Mouse (Mus musculus): Measurements from ENCODE around the gene Odc1. TPM values are rescaled to one million over a fixed set of nuclear protein-coding genes. Genes with fewer than 3 reads are reported as not detected.

Odc1 gene
- polyA plus RNA-seq, 1 experiment from 2014 or later, result 236 TPM

- no peak for ATAC-seq
- Histone ChIP-seq H3K9ac (no peak overlapping the region), H3K27me3 (no peaks in the 10 kb centered on the region), H3K4me2 (no peak overlapping the region), H3K4me3 (no peak overlapping the region), H3K27ac (no peak overlapping the region), H3K9me3 (replicated peaks) (no peaks in the 10 kb centered on the region), H3K4me1 (peaks cover 12% of the 10 kb centered on the region; the same call in 1 of the 2 replicates), H3K36me3 (ENCODE audit: poor library complexity, severe bottlenecking) (no peaks in the 10 kb centered on the region)
- WGBS, result 68% methylated on average over 5 of the region's 5 CpGs
Observed at GRCm38 (mm10) chr12:17575156-17575910, 30.7 kb downstream of the Odc1 start.

- no peaks in the 10 kb centered on the region for H3K9me3 ChIP-seq (replicated peaks)
- H3K36me3 ChIP-seq (ENCODE audit: poor library complexity, severe bottlenecking), result no peaks in the 10 kb centered on the region
- H3K27me3 ChIP-seq, result no peaks in the 10 kb centered on the region
- H3K4me2 ChIP-seq, result 0 out of 2 replicates have a peak overlapping the region, but pooled peaks have one; percentile 12
- H3K9ac ChIP-seq, result no peak overlapping the region
- H3K27ac ChIP-seq, result no peak overlapping the region
- no peak overlapping the region for H3K4me3 ChIP-seq
- H3K4me1 ChIP-seq, result peaks cover 12% of the 10 kb centered on the region; the same call in 1 of the 2 replicates
- 2% methylated on average over 6 of the region's 6 CpGs for WGBS
- no peak for ATAC-seq
Observed at GRCm38 (mm10) chr12:17576041-17576440, 31.4 kb downstream of the Odc1 start.

GRCm38 (mm10) chr12:17578601-17579000, 34.0 kb downstream of the Odc1 start:
- WGBS, result 63% methylated on average over 4 of the region's 4 CpGs

GRCm38 (mm10) chr12:17581001-17581400, 36.4 kb downstream of the Odc1 start:
- Histone ChIP-seq H3K27me3 (no peaks in the 10 kb centered on the region), H3K36me3 (ENCODE audit: poor library complexity, severe bottlenecking) (no peaks in the 10 kb centered on the region), H3K9ac (no peak overlapping the region), H3K4me3 (no peak overlapping the region), H3K4me1 (peaks cover 13% of the 10 kb centered on the region), H3K4me2 (no peak overlapping the region), H3K9me3 (replicated peaks) (no peaks in the 10 kb centered on the region), H3K27ac (no peak overlapping the region)
- WGBS, result 71% methylated on average over 6 of the region's 6 CpGs
- ATAC-seq, result no peak

More at GRCm38 (mm10) chr12:17578601-17579000, 34.0 kb downstream of the Odc1 start:
- H3K4me1 ChIP-seq, result peaks cover 12% of the 10 kb centered on the region; the same call in 1 of the 2 replicates
- H3K9ac ChIP-seq, result no peak overlapping the region
- H3K36me3 ChIP-seq (ENCODE audit: poor library complexity, severe bottlenecking), result no peaks in the 10 kb centered on the region
- H3K4me2 ChIP-seq, result no peak overlapping the region
- ATAC-seq, result no peak
- no peaks in the 10 kb centered on the region for H3K9me3 ChIP-seq (replicated peaks)
- no peak overlapping the region for H3K4me3 ChIP-seq
- H3K27ac ChIP-seq, result no peak overlapping the region
- no peaks in the 10 kb centered on the region for H3K27me3 ChIP-seq

GRCm38 (mm10) chr12:17582406-17582805, 37.8 kb downstream of the Odc1 start:
- H3K27me3 ChIP-seq, result no peaks in the 10 kb centered on the region
- no peak overlapping the region for H3K9ac ChIP-seq
- no peak overlapping the region for H3K27ac ChIP-seq
- H3K9me3 ChIP-seq (replicated peaks), result no peaks in the 10 kb centered on the region
- no peak for ATAC-seq
- WGBS, result 95% methylated on average over 4 of the region's 4 CpGs
- H3K4me1 ChIP-seq, result peaks cover 6% of the 10 kb centered on the region
- H3K4me3 ChIP-seq, result no peak overlapping the region
- H3K4me2 ChIP-seq, result no peak overlapping the region
- H3K36me3 ChIP-seq (ENCODE audit: poor library complexity, severe bottlenecking), result no peaks in the 10 kb centered on the region

- no peak overlapping the region for H3K27ac ChIP-seq
- H3K27me3 ChIP-seq, result no peaks in the 10 kb centered on the region
- peaks cover 6% of the 10 kb centered on the region for H3K4me1 ChIP-seq
- H3K36me3 ChIP-seq (ENCODE audit: poor library complexity, severe bottlenecking), result no peaks in the 10 kb centered on the region
- no peak overlapping the region for H3K4me2 ChIP-seq
- H3K4me3 ChIP-seq, result no peak overlapping the region
- H3K9me3 ChIP-seq (replicated peaks), result no peaks in the 10 kb centered on the region
- peak; percentile 72 for ATAC-seq
- no peak overlapping the region for H3K9ac ChIP-seq
- WGBS, result 43% methylated on average over 3 of the region's 3 CpGs
Observed at GRCm38 (mm10) chr12:17583860-17584259, 39.3 kb downstream of the Odc1 start.

- Histone ChIP-seq H3K9me3 (replicated peaks) (no peaks in the 10 kb centered on the region), H3K36me3 (ENCODE audit: poor library complexity, severe bottlenecking) (no peaks in the 10 kb centered on the region), H3K4me1 (peaks cover 6% of the 10 kb centered on the region), H3K4me3 (no peak overlapping the region), H3K27me3 (no peaks in the 10 kb centered on the region), H3K4me2 (no peak overlapping the region), H3K27ac (no peak overlapping the region), H3K9ac (no peak overlapping the region)
- ATAC-seq, result no peak
- 92% methylated on average over 3 of the region's 3 CpGs for WGBS
Observed at GRCm38 (mm10) chr12:17586011-17586410, 41.4 kb downstream of the Odc1 start.

- Histone ChIP-seq H3K9me3 (replicated peaks) (no peaks in the 10 kb centered on the region), H3K36me3 (ENCODE audit: poor library complexity, severe bottlenecking) (no peaks in the 10 kb centered on the region), H3K4me3 (no peak overlapping the region), H3K4me1 (peaks cover 6% of the 10 kb centered on the region), H3K9ac (no peak overlapping the region), H3K27me3 (no peaks in the 10 kb centered on the region), H3K4me2 (no peak overlapping the region), H3K27ac (no peak overlapping the region)
- 85% methylated on average over 3 of the region's 3 CpGs for WGBS
- ATAC-seq, result no peak
Observed at GRCm38 (mm10) chr12:17588436-17588835, 43.8 kb downstream of the Odc1 start.

- WGBS, result 93% methylated on average over 7 of the region's 7 CpGs
Observed at GRCm38 (mm10) chr12:17588906-17589612, 44.5 kb downstream of the Odc1 start.

GRCm38 (mm10) chr12:17591249-17591648, 46.7 kb downstream of the Odc1 start:
- 88% methylated on average over 4 of the region's 4 CpGs for WGBS
- Histone ChIP-seq H3K9ac (no peak overlapping the region), H3K4me1 (no peaks in the 10 kb centered on the region), H3K4me2 (no peak overlapping the region), H3K4me3 (no peak overlapping the region), H3K9me3 (replicated peaks) (no peaks in the 10 kb centered on the region; the same call in 1 of the 2 replicates), H3K27ac (no peak overlapping the region), H3K36me3 (ENCODE audit: poor library complexity, severe bottlenecking) (no peaks in the 10 kb centered on the region), H3K27me3 (no peaks in the 10 kb centered on the region)
- no peak for ATAC-seq

More at GRCm38 (mm10) chr12:17588906-17589612, 44.5 kb downstream of the Odc1 start:
- no peaks in the 10 kb centered on the region for H3K9me3 ChIP-seq (replicated peaks)
- no peak for ATAC-seq
- H3K4me3 ChIP-seq, result no peak overlapping the region
- no peak overlapping the region for H3K4me2 ChIP-seq
- H3K36me3 ChIP-seq (ENCODE audit: poor library complexity, severe bottlenecking), result no peaks in the 10 kb centered on the region
- no peak overlapping the region for H3K9ac ChIP-seq
- H3K27me3 ChIP-seq, result no peaks in the 10 kb centered on the region
- H3K27ac ChIP-seq, result no peak overlapping the region
- peaks cover 2% of the 10 kb centered on the region for H3K4me1 ChIP-seq

GRCm38 (mm10) chr12:17593956-17594355, 49.4 kb downstream of the Odc1 start:
- WGBS, result 74% methylated on average over 2 of the region's 2 CpGs
- no peak overlapping the region for H3K27ac ChIP-seq

GRCm38 (mm10) chr12:17594701-17595100, 50.1 kb downstream of the Odc1 start:
- 88% methylated on average over 4 of the region's 4 CpGs for WGBS
- Histone ChIP-seq H3K9me3 (replicated peaks) (no peaks in the 10 kb centered on the region; the same call in 1 of the 2 replicates), H3K4me3 (no peak overlapping the region), H3K4me2 (no peak overlapping the region), H3K27ac (no peak overlapping the region), H3K4me1 (no peaks in the 10 kb centered on the region), H3K27me3 (no peaks in the 10 kb centered on the region), H3K36me3 (ENCODE audit: poor library complexity, severe bottlenecking) (no peaks in the 10 kb centered on the region), H3K9ac (no peak overlapping the region)
- ATAC-seq, result no peak

More at GRCm38 (mm10) chr12:17593956-17594355, 49.4 kb downstream of the Odc1 start:
- Histone ChIP-seq H3K9me3 (replicated peaks) (no peaks in the 10 kb centered on the region; the same call in 1 of the 2 replicates), H3K4me2 (no peak overlapping the region), H3K9ac (no peak overlapping the region), H3K27me3 (no peaks in the 10 kb centered on the region), H3K4me1 (no peaks in the 10 kb centered on the region), H3K4me3 (no peak overlapping the region), H3K36me3 (ENCODE audit: poor library complexity, severe bottlenecking) (no peaks in the 10 kb centered on the region)
- ATAC-seq, result no peak

Measured in forebrain, embryonic 13.5 days (tissue).